Mouse (Mus musculus) CH12.LX (cell line): ENCODE data around the gene Coro7. TPM values are rescaled to one million over a fixed set of nuclear protein-coding genes. Genes with fewer than 3 reads are reported as not detected.

Experiments
- DNase-seq: peaks from one replicate; pipeline ENCODE4 v3.0.0-alpha.2; 2013; ENCODE audit errors: extremely low read depth
- H3K27ac ChIP-seq: 2 replicates; pipeline ENCODE4 v1.5.1; 2012; ENCODE audit warnings: low read depth, mild to moderate bottlenecking, control low read depth, moderate library complexity; ENCODE audit not compliant: insufficient read depth
- H3K27me3 ChIP-seq: replicated peaks from 2 replicates; pipeline ENCODE3; 2012; ENCODE audit warnings: inconsistent platforms
- H3K36me3 ChIP-seq, 2 experiments: replicated peaks in 1 of 2; 2 replicates each; pipeline versions ENCODE3 to v1.6.1; 2012; ENCODE audit warnings: inconsistent platforms in 1 of 2, low read length in 1 of 2, mild to moderate bottlenecking in 1 of 2, mixed read lengths in 1 of 2, moderate library complexity in 1 of 2; ENCODE audit not compliant: control insufficient read depth in 1 of 2, insufficient read depth in 1 of 2
- H3K4me1 ChIP-seq, 2 experiments: 2 replicates each; pipeline ENCODE4 v1.6.1; 2012; ENCODE audit warnings: inconsistent platforms in 1 of 2, moderate library complexity in 1 of 2; ENCODE audit not compliant: insufficient read depth in 2 of 2, control insufficient read depth in 1 of 2
- H3K4me2 ChIP-seq: 2 replicates; pipeline ENCODE4 v1.6.1; 2012; ENCODE audit warnings: low read depth, mild to moderate bottlenecking, control low read depth; ENCODE audit not compliant: poor library complexity, insufficient read depth, severe bottlenecking
- H3K4me3 ChIP-seq, 3 experiments: fragments of 150-350 bp in 1 of 3; sonication (generic) in 1 of 3; replicated peaks in 1 of 3; 2 replicates each; pipeline versions ENCODE3 to v1.5.1; 2011 to 2012; ENCODE audit warnings: low read depth in 2 of 3, low read length in 2 of 3, mild to moderate bottlenecking in 2 of 3, moderate library complexity in 2 of 3, control low read depth in 1 of 3, improper control_type of control experiment in 1 of 3, inconsistent platforms in 1 of 3, mixed read lengths in 1 of 3; ENCODE audit not compliant: poor library complexity in 1 of 3
- H3K79me2 ChIP-seq: replicated peaks from 2 replicates; pipeline ENCODE4 v1.6.1; 2012; ENCODE audit warnings: mild to moderate bottlenecking, moderate library complexity; ENCODE audit not compliant: control insufficient read depth, poor library complexity, insufficient read depth, severe bottlenecking; ENCODE audit errors: extremely low read depth
- H3K9ac ChIP-seq: 2 replicates; pipeline ENCODE4 v1.6.1; 2012; ENCODE audit warnings: low read depth, mild to moderate bottlenecking, control low read depth, moderate library complexity; ENCODE audit not compliant: insufficient read depth
- H3K9me3 ChIP-seq: replicated peaks from 2 replicates; pipeline ENCODE3; 2012; ENCODE audit warnings: low read length, inconsistent platforms, mixed read lengths
- BHLHE40 ChIP-seq: IDR thresholded peaks from 2 replicates; pipeline ENCODE4 v1.6.1; 2011; ENCODE audit warnings: mild to moderate bottlenecking, low read depth, low read length, improper control_type of control experiment
- CHD1 ChIP-seq: IDR thresholded peaks from 2 replicates; pipeline ENCODE4 v1.6.1; 2012; ENCODE audit warnings: low read depth, low read length, improper control_type of control experiment, inconsistent platforms
- CHD2 ChIP-seq: IDR thresholded peaks from 2 replicates; pipeline ENCODE4 v1.6.1; 2011; ENCODE audit warnings: low read length, improper control_type of control experiment
- MAFK ChIP-seq: IDR thresholded peaks from 2 replicates; pipeline ENCODE4 v1.6.1; 2011; ENCODE audit warnings: low read length, improper control_type of control experiment; ENCODE audit not compliant: insufficient replicate concordance
- MEF2A ChIP-seq: IDR thresholded peaks from 2 replicates; pipeline ENCODE4 v1.6.1; 2014; ENCODE audit warnings: low read depth, mild to moderate bottlenecking, inconsistent platforms, low read length, improper control_type of control experiment, borderline replicate concordance
- MXI1 ChIP-seq: IDR thresholded peaks from 2 replicates; pipeline ENCODE4 v1.6.1; 2011; ENCODE audit warnings: mild to moderate bottlenecking, low read depth, low read length, improper control_type of control experiment
- MYC ChIP-seq: IDR thresholded peaks from 2 replicates; pipeline ENCODE4 v1.6.1; 2011; ENCODE audit warnings: low read depth, mild to moderate bottlenecking, improper control_type of control experiment, low read length
- RAD21 ChIP-seq: IDR thresholded peaks from 2 replicates; pipeline ENCODE4 v1.6.1; 2011; ENCODE audit warnings: low read depth, mild to moderate bottlenecking, low read length, improper control_type of control experiment, moderate library complexity
- RCOR1 ChIP-seq: conservative IDR thresholded peaks from 2 replicates; pipeline ENCODE4 v1.6.1; 2012; ENCODE audit warnings: low read depth, mild to moderate bottlenecking, inconsistent platforms, low read length, improper control_type of control experiment
- SMC3 ChIP-seq: IDR thresholded peaks from 2 replicates; pipeline ENCODE4 v1.6.1; 2011; ENCODE audit warnings: low read depth, low read length, improper control_type of control experiment
- USF1 ChIP-seq: IDR thresholded peaks from 2 replicates; pipeline ENCODE4 v1.6.1; 2014; ENCODE audit warnings: low read depth, mild to moderate bottlenecking, inconsistent platforms, low read length, improper control_type of control experiment
- USF2 ChIP-seq: conservative IDR thresholded peaks from 2 replicates; pipeline ENCODE4 v1.6.1; 2011; ENCODE audit warnings: low read depth, low read length, improper control_type of control experiment
- dilution Hi-C: fragments of 300-500 bp; cut with MboI; formaldehyde crosslinking; loops from 2 replicates; pipeline ENCODE4 v1.14.3; 2020; ENCODE audit warnings: low sequenced_read_pairs; ENCODE audit not compliant: extremely low pct_unique_long_range_greater_than_20kb, extremely low pct_ligation_motif_present
- in situ Hi-C: fragments of 300-500 bp; cut with MboI; formaldehyde crosslinking; loops from 3 replicates; pipeline ENCODE4 v1.14.3; 2019; ENCODE audit warnings: low sequenced_read_pairs, low pct_ligation_motif_present, low pct_unique_long_range_greater_than_20kb, mixed read lengths
- polyA plus RNA-seq: library from polyadenylated mRNA; unstranded; fragments of >175 nt; gene quantifications from 2 replicates; pipeline ENCODE4 v1.2.1, GENCODE M21; 2012; ENCODE audit warnings: low read depth; ENCODE audit not compliant: insufficient read length
- total RNA-seq, 2 experiments: library from RNA; depleted of rRNA; stranded (reverse); fragments of 300-350 nt in 1 of 2; fragments of >200 nt in 1 of 2; gene quantifications; 2 replicates each; pipeline ENCODE4 v1.2.3; 2012 to 2014

Gene Coro7
- total and polyA plus RNA-seq, 3 experiments, result 5.7 to 40.2 (median 20.0) TPM

GRCm38 (mm10) chr16:4678080-4678479 lies 1.5 kb downstream of the Coro7 start (continued):
- TF ChIP-seq CHD1, result no peak; the same call in 1 of the 2 replicates
- TF ChIP-seq RAD21, result no peak
- no peak for TF ChIP-seq SMC3
- TF ChIP-seq MEF2A, result peak; percentile 64; the same call in 1 of the 2 replicates
- TF ChIP-seq MYC, result no peak
- TF ChIP-seq RCOR1, result no peak

GRCm38 (mm10) chr16:4676836-4677235 lies 2.7 kb downstream of the Coro7 start:
- Histone ChIP-seq H3K27ac (no peak overlapping the region), H3K4me2 (no peak overlapping the region), H3K36me3 (peaks cover 35 to 53% of the 10 kb centered on the region in 2 experiments), H3K9ac (no peak overlapping the region), H3K4me3 (no peak overlapping the region), H3K4me1 (peaks cover 8 to 66% of the 10 kb centered on the region in 2 experiments), H3K79me2 (peaks cover 6% of the 10 kb centered on the region), H3K27me3 (no peaks in the 10 kb centered on the region), H3K9me3 (no peaks in the 10 kb centered on the region)
- in situ Hi-C loops, result loop anchor here (5.0 kb wide), 1 partner anchor 120 kb away; the partner anchor contains the start of gene Tfap4
- no peak for TF ChIP-seq USF2
- DNase-seq, result no peak
- dilution Hi-C loops, result no loop called here

- H3K9me3 ChIP-seq, result no peaks in the 10 kb centered on the region
- TF ChIP-seq MAFK (0 out of 2 replicates have a peak, but pooled peaks have one; percentile 9), MXI1 (no peak), RCOR1 (no peak), BHLHE40 (peak; percentile 57)
- TF ChIP-seq, all 38 proteins: peak for 2
Observed at GRCm38 (mm10) chr16:4674091-4674490, 5.5 kb downstream of the Coro7 start.

GRCm38 (mm10) chr16:4670317-4670716 lies 9.3 kb downstream of the Coro7 start:
- H3K4me3 ChIP-seq, result no peak overlapping the region
- in situ Hi-C loops, result loop anchor here (5.0 kb wide), 1 partner anchor 38 kb away; no protein-coding TSS in a partner anchor
- no peak for DNase-seq
- H3K4me1 ChIP-seq, result peaks cover 0 to 27% of the 10 kb centered on the region in 2 experiments; a peak in 2 of 4 replicates
- H3K27ac ChIP-seq, result no peak overlapping the region
- H3K36me3 ChIP-seq, result peaks cover 70 to 89% of the 10 kb centered on the region in 2 experiments
- H3K9ac ChIP-seq, result no peak overlapping the region
- dilution Hi-C loops, result no loop called here
- TF ChIP-seq CHD1 (no peak), USF1 (no peak), CHD2 (no peak)
- H3K4me2 ChIP-seq, result no peak overlapping the region
- H3K9me3 ChIP-seq, result no peaks in the 10 kb centered on the region
- H3K27me3 ChIP-seq, result no peaks in the 10 kb centered on the region
- no peaks in the 10 kb centered on the region for H3K79me2 ChIP-seq

More at GRCm38 (mm10) chr16:4674091-4674490, 5.5 kb downstream of the Coro7 start:
- peaks cover 50 to 73% of the 10 kb centered on the region in 2 experiments for H3K36me3 ChIP-seq
- in situ Hi-C loops, result loop anchor here (5.0 kb wide), 1 partner anchor 42 kb away; no protein-coding TSS in a partner anchor
- H3K4me2 ChIP-seq, result no peak overlapping the region
- no peaks in the 10 kb centered on the region for H3K27me3 ChIP-seq
- H3K4me1 ChIP-seq, result peaks cover 4 to 48% of the 10 kb centered on the region in 2 experiments; a peak in 3 of 4 replicates
- no peak overlapping the region for H3K9ac ChIP-seq
- H3K79me2 ChIP-seq, result peaks cover 6% of the 10 kb centered on the region
- H3K27ac ChIP-seq, result no peak overlapping the region
- DNase-seq, result no peak
- dilution Hi-C loops, result no loop called here
- H3K4me3 ChIP-seq, result no peak overlapping the region
